Mouse (Mus musculus): ENCODE measurements around the gene Ttc27.

DNA sequence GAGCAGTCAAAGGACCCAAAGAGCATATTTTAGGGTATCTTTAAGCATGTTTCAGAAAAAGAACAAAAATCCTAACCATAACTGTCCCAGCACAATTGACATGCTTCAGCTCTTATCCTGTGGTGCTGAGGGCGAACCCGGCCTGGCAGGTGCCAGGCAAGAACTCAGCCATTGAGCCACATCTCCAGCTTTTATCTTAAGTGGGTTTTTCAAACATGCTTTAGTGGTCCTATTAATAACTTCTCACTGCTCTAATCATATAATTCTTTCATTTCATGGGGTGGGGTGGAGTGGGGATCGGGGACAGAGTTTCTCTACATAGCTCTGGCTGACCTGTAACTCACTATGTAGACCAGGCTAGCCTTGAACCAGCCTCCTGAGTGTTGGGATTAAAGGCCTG lies 125.1 kb downstream of the Ttc27 start:
- no peak for TF ChIP-seq CTCF (IDR thresholded peaks at IDR 0.05; ENCODE audit: extremely low read depth, insufficient read length, insufficient replicate concordance, low read depth, low read length)
- TF ChIP-seq POLR2A (IDR thresholded peaks at IDR 0.05; ENCODE audit: low read depth, low read length) = no peak

All from small intestine, adult 2 months (tissue).